Mouse (Mus musculus): ENCODE measurements around the gene Car10. TPM values are rescaled to one million over a fixed set of nuclear protein-coding genes. Genes with fewer than 3 reads are reported as not detected.

Gene Car10
- polyA plus RNA-seq, 1 experiment from 2014 or later, result 0.20 TPM

GRCm38 (mm10) chr11:93263979-93264378, 166.2 kb downstream of the Car10 start:
- Histone ChIP-seq H3K4me3 (ENCODE audit: low read depth, low read length) (no peak overlapping the region), H3K27ac (ENCODE audit: low read depth, low read length) (no peak overlapping the region), H3K27me3 (replicated peaks; ENCODE audit: control insufficient read depth, insufficient read depth, low read length) (no peaks in the 10 kb centered on the region), H3K4me1 (replicated peaks; ENCODE audit: control insufficient read depth, insufficient read depth, low read length) (no peaks in the 10 kb centered on the region), H3K36me3 (ENCODE audit: control insufficient read depth, insufficient read depth) (no peaks in the 10 kb centered on the region), H3K9me3 (ENCODE audit: control insufficient read depth) (no peaks in the 10 kb centered on the region), H3K4me2 (replicated peaks; ENCODE audit: low read depth) (no peak overlapping the region), H3K9ac (ENCODE audit: low read depth, low read length) (no peak overlapping the region)
- no peak for TF ChIP-seq CTCF (IDR thresholded peaks at IDR 0.05; ENCODE audit: low read depth)
- WGBS, result 46% methylated on average over 3 of the region's 3 CpGs
- no peak for ATAC-seq

DNA sequence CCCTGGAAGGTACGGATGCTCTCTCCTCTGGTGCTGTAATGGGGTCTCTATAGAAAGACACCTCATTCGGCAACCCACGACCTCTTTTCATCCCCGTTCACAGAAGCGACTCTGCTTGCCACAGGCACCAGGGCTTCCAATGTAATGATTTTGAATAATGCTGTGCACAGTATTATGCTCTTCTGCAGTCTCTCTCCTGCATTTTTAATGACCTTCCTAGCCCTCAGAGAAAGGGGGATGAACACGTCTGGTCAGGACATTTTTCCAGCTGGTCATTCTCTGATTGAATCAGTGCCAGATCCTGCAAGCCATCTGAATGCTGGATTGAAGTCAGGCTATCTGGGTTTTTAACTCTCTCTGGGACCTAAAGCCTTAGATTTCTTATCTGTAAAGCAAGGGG, 174.2 kb downstream of the Car10 start:
- Histone ChIP-seq H3K4me1 (replicated peaks; ENCODE audit: control insufficient read depth, insufficient read depth, low read length) (no peaks in the 10 kb centered on the region), H3K4me2 (replicated peaks; ENCODE audit: low read depth) (no peak overlapping the region), H3K27ac (ENCODE audit: low read depth, low read length) (no peak overlapping the region), H3K9ac (ENCODE audit: low read depth, low read length) (no peak overlapping the region), H3K4me3 (ENCODE audit: low read depth, low read length) (no peak overlapping the region), H3K36me3 (ENCODE audit: control insufficient read depth, insufficient read depth) (no peaks in the 10 kb centered on the region), H3K27me3 (replicated peaks; ENCODE audit: control insufficient read depth, insufficient read depth, low read length) (no peaks in the 10 kb centered on the region), H3K9me3 (ENCODE audit: control insufficient read depth) (no peaks in the 10 kb centered on the region)
- 78% methylated on average over 6 of the region's 6 CpGs for WGBS
- no peak for TF ChIP-seq CTCF (IDR thresholded peaks at IDR 0.05; ENCODE audit: low read depth)
- no peak for ATAC-seq

- Histone ChIP-seq H3K4me1 (replicated peaks; ENCODE audit: control insufficient read depth, insufficient read depth, low read length) (no peaks in the 10 kb centered on the region), H3K4me3 (ENCODE audit: low read depth, low read length) (no peak overlapping the region), H3K27ac (ENCODE audit: low read depth, low read length) (no peak overlapping the region), H3K27me3 (replicated peaks; ENCODE audit: control insufficient read depth, insufficient read depth, low read length) (no peaks in the 10 kb centered on the region), H3K9me3 (ENCODE audit: control insufficient read depth) (no peaks in the 10 kb centered on the region), H3K9ac (ENCODE audit: low read depth, low read length) (no peak overlapping the region), H3K4me2 (replicated peaks; ENCODE audit: low read depth) (no peak overlapping the region), H3K36me3 (ENCODE audit: control insufficient read depth, insufficient read depth) (no peaks in the 10 kb centered on the region)
- 39% methylated on average over 6 of the region's 6 CpGs for WGBS
- no peak for TF ChIP-seq CTCF (IDR thresholded peaks at IDR 0.05; ENCODE audit: low read depth)
- ATAC-seq, result no peak
These were observed 176.1 kb downstream of the Car10 start for GRCm38 (mm10) chr11:93273906-93274305.

DNA sequence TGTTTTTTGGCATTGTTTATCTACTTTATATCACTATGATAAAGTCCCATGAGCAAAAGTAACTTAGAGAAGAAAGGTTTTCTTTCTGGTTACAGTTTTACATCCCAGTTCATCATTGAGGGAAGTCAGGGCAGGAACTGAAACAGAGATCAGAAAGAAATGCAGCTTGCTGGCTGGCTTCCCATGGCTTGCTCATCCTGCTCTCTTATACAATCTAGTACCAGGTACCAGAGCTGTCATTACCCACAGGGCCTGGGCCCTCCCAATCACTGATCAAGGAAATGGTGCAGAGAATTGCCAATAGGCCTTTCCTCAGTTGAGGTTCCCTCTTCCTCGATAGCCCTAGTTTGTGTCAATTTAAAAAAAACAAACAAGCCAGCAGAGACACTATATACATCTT, 195.8 kb downstream of the Car10 start:
- H3K9me3 ChIP-seq (ENCODE audit: control insufficient read depth), result no peaks in the 10 kb centered on the region
- H3K36me3 ChIP-seq (ENCODE audit: control insufficient read depth, insufficient read depth), result no peaks in the 10 kb centered on the region
- WGBS, result 77% methylated on average over 1 of the region's 1 CpGs
- TF ChIP-seq CTCF (IDR thresholded peaks at IDR 0.05; ENCODE audit: low read depth), result no peak
- ATAC-seq, result no peak
- H3K4me1 ChIP-seq (replicated peaks; ENCODE audit: control insufficient read depth, insufficient read depth, low read length), result no peaks in the 10 kb centered on the region
- no peak overlapping the region for H3K27ac ChIP-seq (ENCODE audit: low read depth, low read length)
- no peak overlapping the region for H3K4me3 ChIP-seq (ENCODE audit: low read depth, low read length)
- no peaks in the 10 kb centered on the region for H3K27me3 ChIP-seq (replicated peaks; ENCODE audit: control insufficient read depth, insufficient read depth, low read length)
- H3K9ac ChIP-seq (ENCODE audit: low read depth, low read length), result no peak overlapping the region
- H3K4me2 ChIP-seq (replicated peaks; ENCODE audit: low read depth), result no peak overlapping the region

- no peak overlapping the region for H3K27ac ChIP-seq (ENCODE audit: low read depth, low read length)
- no peak for TF ChIP-seq CTCF (IDR thresholded peaks at IDR 0.05; ENCODE audit: low read depth)
- H3K9ac ChIP-seq (ENCODE audit: low read depth, low read length), result no peak overlapping the region
- H3K4me1 ChIP-seq (replicated peaks; ENCODE audit: control insufficient read depth, insufficient read depth, low read length), result no peaks in the 10 kb centered on the region
- no peak for ATAC-seq
- no peaks in the 10 kb centered on the region for H3K27me3 ChIP-seq (replicated peaks; ENCODE audit: control insufficient read depth, insufficient read depth, low read length)
- H3K9me3 ChIP-seq (ENCODE audit: control insufficient read depth), result no peaks in the 10 kb centered on the region
- WGBS, result 79% methylated on average over 1 of the region's 1 CpGs
- H3K36me3 ChIP-seq (ENCODE audit: control insufficient read depth, insufficient read depth), result no peaks in the 10 kb centered on the region
- no peak overlapping the region for H3K4me3 ChIP-seq (ENCODE audit: low read depth, low read length)
- H3K4me2 ChIP-seq (replicated peaks; ENCODE audit: low read depth), result no peak overlapping the region
These were observed 212.2 kb downstream of the Car10 start for GRCm38 (mm10) chr11:93309981-93310380.

- no peak for TF ChIP-seq CTCF (IDR thresholded peaks at IDR 0.05; ENCODE audit: low read depth)
- Histone ChIP-seq H3K27me3 (replicated peaks; ENCODE audit: control insufficient read depth, insufficient read depth, low read length) (no peaks in the 10 kb centered on the region), H3K27ac (ENCODE audit: low read depth, low read length) (no peak overlapping the region), H3K36me3 (ENCODE audit: control insufficient read depth, insufficient read depth) (no peaks in the 10 kb centered on the region), H3K9ac (ENCODE audit: low read depth, low read length) (no peak overlapping the region), H3K4me2 (replicated peaks; ENCODE audit: low read depth) (no peak overlapping the region), H3K9me3 (ENCODE audit: control insufficient read depth) (no peaks in the 10 kb centered on the region), H3K4me1 (replicated peaks; ENCODE audit: control insufficient read depth, insufficient read depth, low read length) (no peaks in the 10 kb centered on the region), H3K4me3 (ENCODE audit: low read depth, low read length) (no peak overlapping the region)
- no peak for ATAC-seq
- WGBS, result 85% methylated on average over 3 of the region's 3 CpGs
These were observed 239.9 kb downstream of the Car10 start for GRCm38 (mm10) chr11:93337756-93338155.

- no peaks in the 10 kb centered on the region for H3K27me3 ChIP-seq (replicated peaks; ENCODE audit: control insufficient read depth, insufficient read depth, low read length)
- no peaks in the 10 kb centered on the region for H3K9me3 ChIP-seq (ENCODE audit: control insufficient read depth)
- H3K4me1 ChIP-seq (replicated peaks; ENCODE audit: control insufficient read depth, insufficient read depth, low read length), result no peaks in the 10 kb centered on the region
- no peak overlapping the region for H3K27ac ChIP-seq (ENCODE audit: low read depth, low read length)
- no peak overlapping the region for H3K9ac ChIP-seq (ENCODE audit: low read depth, low read length)
- ATAC-seq, result no peak
- 81% methylated on average over 3 of the region's 3 CpGs for WGBS
- no peak overlapping the region for H3K4me3 ChIP-seq (ENCODE audit: low read depth, low read length)
- no peaks in the 10 kb centered on the region for H3K36me3 ChIP-seq (ENCODE audit: control insufficient read depth, insufficient read depth)
- TF ChIP-seq CTCF (IDR thresholded peaks at IDR 0.05; ENCODE audit: low read depth), result no peak
- no peak overlapping the region for H3K4me2 ChIP-seq (replicated peaks; ENCODE audit: low read depth)
These were observed 246.1 kb downstream of the Car10 start for GRCm38 (mm10) chr11:93343961-93344360.

All from intestine, postnatal 0 days (tissue).